Mouse (Mus musculus) olfactory bulb, adult 2 months (tissue): ENCODE results near the gene Igdcc3.

ENCODE experiments used
- CTCF ChIP-seq: fragments of 200-500 bp; IDR thresholded peaks from 2 replicates; pipeline ENCODE4 v1.5.1; 2012; ENCODE audit warnings: low read depth, mild to moderate bottlenecking, low read length, moderate library complexity; ENCODE audit not compliant: insufficient read depth
- POLR2A ChIP-seq: fragments of 200-500 bp; IDR thresholded peaks from 2 replicates; pipeline ENCODE4 v1.6.1; 2012; ENCODE audit warnings: mild to moderate bottlenecking, low read depth, low read length, moderate library complexity; ENCODE audit not compliant: insufficient read depth

DNA sequence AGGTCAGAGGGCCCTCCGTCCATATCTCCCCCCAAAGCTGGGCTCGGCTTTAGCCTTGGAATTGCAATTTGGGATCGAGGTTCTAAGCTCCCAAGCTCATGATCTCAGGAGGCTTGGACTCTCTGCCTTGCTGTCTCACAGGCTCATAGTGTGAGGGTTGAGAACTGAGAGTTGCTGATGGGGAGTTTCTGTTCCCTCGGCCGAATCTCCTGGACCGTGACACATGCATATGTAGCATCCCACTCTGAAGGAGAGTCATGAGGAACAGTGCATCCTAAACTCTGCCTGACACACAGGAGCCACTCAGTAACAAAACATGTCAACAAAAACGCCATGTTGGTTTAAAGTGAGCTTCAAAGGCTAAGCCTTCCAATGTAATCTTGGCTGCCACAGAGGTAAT, 7.5 kb downstream of the Igdcc3 start:
- TF ChIP-seq CTCF (no peak), POLR2A (no peak)
